Mouse (Mus musculus) kidney, adult 2 months (tissue): Measurements from ENCODE around the gene Zfp710.

Source experiments
- CTCF ChIP-seq: fragments of 200-500 bp; conservative IDR thresholded peaks from 2 replicates; pipeline ENCODE4 v1.5.1; 2011; ENCODE audit warnings: low read depth, mild to moderate bottlenecking, control low read depth, low read length, moderate library complexity, mixed read lengths; ENCODE audit not compliant: insufficient read depth, insufficient read length
- POLR2A ChIP-seq: fragments of 200-500 bp; IDR thresholded peaks from one replicate; pipeline ENCODE4 v1.6.1; 2011; ENCODE audit warnings: low read depth, low read length, control low read depth

DNA sequence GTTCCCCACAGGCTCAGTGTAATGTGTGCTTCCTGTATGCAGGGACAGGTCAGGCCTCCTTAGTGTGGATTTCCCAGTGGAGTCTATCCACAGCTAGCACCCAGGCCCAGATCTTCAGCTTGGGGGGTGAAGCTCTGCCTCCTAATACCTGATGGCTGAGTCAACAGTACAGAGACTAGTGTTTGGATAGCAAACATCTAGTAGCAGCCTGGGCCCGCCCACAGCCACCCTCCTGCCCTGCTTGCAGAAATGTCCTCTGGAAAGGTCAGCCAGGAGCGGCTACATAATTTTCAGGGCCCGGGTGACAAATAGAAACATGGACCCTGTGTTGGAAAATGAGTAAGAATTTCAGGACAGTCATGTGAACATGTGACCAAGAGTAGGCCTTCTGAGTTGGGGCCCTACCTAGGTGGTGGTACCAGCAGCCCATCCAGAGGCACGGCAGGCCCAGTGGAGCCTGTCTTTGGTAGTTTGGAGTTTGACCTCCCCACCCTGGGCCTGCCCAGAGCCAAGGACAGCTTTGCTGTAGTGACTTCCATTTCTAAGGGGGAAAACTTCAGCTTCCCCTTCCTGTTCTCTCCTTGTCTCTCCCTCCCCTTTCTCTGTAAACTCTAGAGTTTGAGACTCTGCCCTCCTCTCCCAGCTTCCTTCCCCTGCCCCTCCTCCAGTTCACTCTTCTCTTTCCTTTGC, 32.5 kb downstream of the Zfp710 start:
- no peak for TF ChIP-seq CTCF
- no peak for TF ChIP-seq POLR2A
